Mouse (Mus musculus): Measurements from ENCODE around the gene Gm4881. TPM values are rescaled to one million over a fixed set of nuclear protein-coding genes. Genes with fewer than 3 reads are reported as not detected.

Gm4881 gene
- total and polyA plus RNA-seq, 3 experiments, result 0.13 TPM; not detected in 2

DNA sequence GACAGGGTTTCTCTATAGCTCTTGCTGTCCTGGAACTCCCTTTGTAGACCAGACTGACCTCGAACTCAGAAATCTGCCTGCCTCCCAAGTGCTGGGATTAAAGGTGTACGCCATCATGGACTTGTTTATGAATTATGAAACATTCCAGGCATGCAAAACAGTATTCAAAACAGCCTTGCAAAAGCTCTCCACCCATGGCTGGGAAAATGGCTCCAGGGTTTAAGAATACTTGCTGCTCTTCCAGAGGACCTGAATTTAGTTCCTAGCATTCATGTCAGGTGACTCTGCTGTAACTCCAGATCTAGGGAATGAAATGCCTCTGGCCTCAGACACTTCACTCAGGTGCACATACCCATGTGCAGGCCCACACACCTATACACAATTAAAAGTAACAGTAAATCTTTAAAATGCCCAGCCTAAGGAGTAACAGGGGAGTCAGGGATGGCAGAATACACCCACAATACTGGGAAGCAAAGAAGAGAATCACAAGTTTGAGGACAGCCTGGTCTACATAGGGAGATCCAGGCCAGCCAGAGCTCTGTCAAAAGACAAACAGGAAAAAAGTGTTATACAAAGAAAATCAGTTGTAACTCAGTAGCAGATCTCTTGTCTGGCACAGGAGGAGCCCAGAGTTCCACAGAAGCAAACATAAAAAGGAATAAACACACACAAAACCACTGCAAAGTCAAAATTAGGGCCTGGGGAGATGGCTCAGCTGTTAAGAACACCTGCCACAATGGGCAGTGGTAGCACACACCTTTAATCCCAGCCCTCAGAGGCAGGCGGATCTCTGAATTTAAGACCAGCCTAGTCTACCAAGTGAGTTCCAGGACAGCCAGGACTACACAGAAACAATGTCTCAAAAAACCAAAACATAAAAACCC is 52.8 kb downstream of the Gm4881 start:
- Histone ChIP-seq H3K27ac (ENCODE audit: control insufficient read depth, low read depth, low read length) (0 out of 2 replicates have a peak overlapping the region, but pooled peaks have one; percentile 0), H3K9ac (ENCODE audit: control insufficient read depth, low read depth, low read length, poor library complexity, severe bottlenecking) (no peak overlapping the region), H3K4me1 (ENCODE audit: control insufficient read depth in 1 of 2, insufficient read depth in 2 of 2, low read length in 2 of 2) (peaks cover 0 to 12% of the 10 kb centered on the region in 2 experiments; a peak in 2 of 4 replicates), H3K4me3 (ENCODE audit: control insufficient read depth in 1 of 2, insufficient read depth in 1 of 2, low read depth in 2 of 2, low read length in 2 of 2) (no peak overlapping the region), H3K27me3 (ENCODE audit: control insufficient read depth in 1 of 2, insufficient read depth in 2 of 2, low read length in 2 of 2) (no peaks in the 10 kb centered on the region), H3K9me3 (replicated peaks; ENCODE audit: insufficient read depth, low read length) (no peaks in the 10 kb centered on the region), H3K36me3 (ENCODE audit: control insufficient read depth in 1 of 2, insufficient read depth in 2 of 2, low read length in 2 of 2) (peaks cover 4 to 15% of the 10 kb centered on the region in 2 experiments), H3K79me2 (ENCODE audit: control insufficient read depth, insufficient read depth, low read length, poor library complexity) (peaks cover 16% of the 10 kb centered on the region)
- TF ChIP-seq POLR2A (IDR thresholded peaks at IDR 0.05; ENCODE audit: control insufficient read depth in 1 of 2, insufficient read depth in 1 of 2, low read depth in 1 of 2, low read length in 2 of 2, poor library complexity in 1 of 2), result peak in 1 of 2 experiments; percentile 30; a peak in 2 of 4 replicates
- TF ChIP-seq CTCF (IDR thresholded peaks at IDR 0.05 in 2 of 3, conservative IDR thresholded peaks at IDR 0.05 in 1 of 3; ENCODE audit: control insufficient read depth in 1 of 3, insufficient read depth in 1 of 3, low read depth in 2 of 3, low read length in 3 of 3, poor library complexity in 1 of 3, severe bottlenecking in 1 of 3), result no peak
- no peak for TF ChIP-seq TBP (IDR thresholded peaks at IDR 0.05; ENCODE audit: low read depth, low read length)
- no peak for TF ChIP-seq RCOR1 (IDR thresholded peaks at IDR 0.05; ENCODE audit: low read depth, low read length)
- no peak for TF ChIP-seq NELFE (IDR thresholded peaks at IDR 0.05; ENCODE audit: low read depth, low read length)
- DNase-seq (ENCODE audit: low read depth, low spot score), result peak; percentile 63

DNA sequence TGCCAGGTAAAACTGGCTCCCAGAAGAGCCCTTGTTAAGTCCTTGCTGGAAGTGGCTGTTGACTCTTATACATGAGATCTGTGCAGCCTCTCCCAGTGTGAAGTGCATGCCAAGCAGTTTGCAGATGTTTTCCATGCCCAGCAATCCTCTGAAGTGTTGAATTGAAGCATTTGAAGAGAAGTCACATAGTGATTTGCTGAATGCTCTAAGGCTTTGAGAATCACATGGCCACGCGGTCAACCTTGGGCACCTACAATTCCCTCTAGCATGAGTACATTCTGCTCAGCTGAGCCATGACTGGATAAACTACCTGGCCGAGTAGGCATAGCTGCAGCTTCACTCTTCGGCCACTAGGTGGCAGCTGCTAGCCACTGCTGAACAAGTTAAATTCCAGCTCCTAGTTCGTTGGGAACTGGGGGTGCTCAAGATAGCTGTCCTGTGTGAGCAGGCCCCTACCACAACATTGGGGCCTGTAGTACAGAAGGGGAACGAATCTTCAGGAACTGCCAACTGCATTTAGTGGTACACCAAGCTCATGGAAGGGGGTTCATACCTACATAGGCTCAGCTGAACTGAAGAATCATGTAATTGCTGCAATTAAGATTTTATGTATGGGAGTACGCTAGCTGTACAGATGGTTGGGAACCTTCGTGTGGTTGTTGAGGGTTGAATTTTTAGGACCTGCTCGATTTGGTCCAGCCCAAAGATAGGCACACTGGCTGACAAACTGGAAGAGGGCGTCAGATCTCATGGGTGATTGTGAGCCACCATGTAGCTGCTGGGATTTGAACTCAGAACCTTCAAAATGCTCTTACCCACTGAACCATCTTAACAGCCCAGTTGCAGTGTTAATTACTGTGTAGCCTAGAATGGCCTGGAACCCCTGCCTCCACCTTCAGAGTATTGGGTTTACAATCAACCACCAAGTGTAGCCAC is 53.7 kb downstream of the Gm4881 start:
- Histone ChIP-seq H3K9ac (ENCODE audit: control insufficient read depth, low read depth, low read length, poor library complexity, severe bottlenecking) (no peak overlapping the region), H3K9me3 (replicated peaks; ENCODE audit: insufficient read depth, low read length) (no peaks in the 10 kb centered on the region), H3K27ac (ENCODE audit: control insufficient read depth, low read depth, low read length) (peak overlapping the region; percentile 5), H3K4me3 (ENCODE audit: control insufficient read depth in 1 of 2, insufficient read depth in 1 of 2, low read depth in 2 of 2, low read length in 2 of 2) (no peak overlapping the region), H3K36me3 (ENCODE audit: control insufficient read depth in 1 of 2, insufficient read depth in 2 of 2, low read length in 2 of 2) (peaks cover 7 to 17% of the 10 kb centered on the region in 2 experiments), H3K27me3 (ENCODE audit: control insufficient read depth in 1 of 2, insufficient read depth in 2 of 2, low read length in 2 of 2) (no peaks in the 10 kb centered on the region), H3K79me2 (ENCODE audit: control insufficient read depth, insufficient read depth, low read length, poor library complexity) (peaks cover 25% of the 10 kb centered on the region), H3K4me1 (ENCODE audit: control insufficient read depth in 1 of 2, insufficient read depth in 2 of 2, low read length in 2 of 2) (peaks cover 0 to 15% of the 10 kb centered on the region in 2 experiments; a peak in 2 of 4 replicates)
- peak; percentile 92 for DNase-seq (ENCODE audit: low read depth, low spot score)
- TF ChIP-seq CTCF (IDR thresholded peaks at IDR 0.05 in 2 of 3, conservative IDR thresholded peaks at IDR 0.05 in 1 of 3; ENCODE audit: control insufficient read depth in 1 of 3, insufficient read depth in 1 of 3, low read depth in 2 of 3, low read length in 3 of 3, poor library complexity in 1 of 3, severe bottlenecking in 1 of 3), result peak in 2 of 3 experiments; percentile 88 to 99; a peak in 4 of 6 replicates
- TF ChIP-seq MAZ (IDR thresholded peaks at IDR 0.05; ENCODE audit: low read depth, low read length), result no peak
- TF ChIP-seq HCFC1 (IDR thresholded peaks at IDR 0.05; ENCODE audit: low read depth, low read length), result no peak
- peak; percentile 96; the same call in 1 of the 2 replicates for TF ChIP-seq POLR2AphosphoS5 (IDR thresholded peaks at IDR 0.05; ENCODE audit: borderline replicate concordance, low read depth, low read length)
- TF ChIP-seq POLR2A (IDR thresholded peaks at IDR 0.05; ENCODE audit: control insufficient read depth in 1 of 2, insufficient read depth in 1 of 2, low read depth in 1 of 2, low read length in 2 of 2, poor library complexity in 1 of 2), result peak in 1 of 2 experiments; percentile 85
- no peak for TF ChIP-seq MAX (IDR thresholded peaks at IDR 0.05; ENCODE audit: low read length)
- no peak for TF ChIP-seq TAL1 (IDR thresholded peaks at IDR 0.05; ENCODE audit: low read length)
